Mouse (Mus musculus) bone marrow macrophage, adult 2 months (primary cell): ENCODE data around the gene Nelfcd.

Source experiments
- CTCF ChIP-seq: IDR thresholded peaks from 2 replicates; pipeline ENCODE4 v1.5.1; 2012; ENCODE audit warnings: low read depth, mild to moderate bottlenecking, low read length, moderate library complexity
- POLR2A ChIP-seq: IDR thresholded peaks from 2 replicates; pipeline ENCODE4 v1.6.1; 2012; ENCODE audit warnings: mild to moderate bottlenecking, low read depth, low read length, borderline replicate concordance

DNA sequence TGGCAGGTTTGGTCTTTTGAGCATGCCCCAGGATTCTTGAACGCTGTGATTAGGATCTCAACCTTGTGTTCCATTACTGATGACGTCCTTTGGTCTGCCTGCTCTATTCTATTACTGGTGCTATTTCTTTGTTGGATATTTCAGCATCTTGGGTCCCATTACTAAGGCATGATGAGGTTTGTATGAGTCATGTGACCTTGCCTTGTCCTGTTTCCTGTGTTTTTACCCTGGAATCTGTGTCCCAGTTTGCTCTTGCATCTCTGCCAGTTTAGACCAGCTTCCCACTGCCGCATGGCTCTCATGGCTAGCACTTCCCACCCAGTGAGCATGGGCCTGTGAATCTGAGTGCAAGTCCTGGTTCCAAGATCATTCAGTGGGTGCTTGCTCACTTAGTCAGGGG lies 23.7 kb upstream of the Nelfcd start:
- TF ChIP-seq CTCF, result no peak
- TF ChIP-seq POLR2A, result no peak
